ENCODE assay signal across 13 mouse cellular contexts in the genomic region with DNA sequence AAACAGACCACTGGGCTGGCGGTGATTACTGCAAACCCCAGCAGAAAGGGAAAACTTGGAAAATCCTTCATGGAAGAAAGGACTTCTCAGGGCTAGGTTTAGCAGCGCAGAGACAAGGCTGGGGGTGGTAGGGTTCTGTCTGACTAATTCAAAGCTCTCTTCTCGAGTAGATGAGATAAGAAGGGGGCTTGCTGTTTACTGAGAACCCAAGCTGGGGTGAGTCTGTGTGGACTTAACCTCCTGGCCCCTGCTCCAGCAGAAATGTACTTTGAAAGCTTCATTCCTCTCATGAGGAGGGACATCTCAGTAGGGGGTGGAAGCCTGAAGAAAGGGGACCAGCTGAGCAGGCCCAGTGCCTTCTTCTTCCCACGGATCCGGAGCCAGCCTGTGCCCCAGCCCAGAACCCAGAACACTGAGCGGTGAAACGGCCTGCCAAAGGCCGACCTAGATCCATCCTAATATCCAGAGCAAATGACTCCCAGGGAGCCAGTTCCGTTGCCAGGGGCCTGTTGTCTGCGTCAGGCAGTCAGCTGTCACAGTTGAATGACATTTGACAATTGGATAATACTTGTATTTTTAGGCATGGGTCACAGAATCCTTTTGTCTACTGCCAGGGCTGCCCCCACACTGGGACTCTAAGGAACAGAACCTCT. TPM values are rescaled to one million over a fixed set of nuclear protein-coding genes. Genes with fewer than 3 reads are reported as not detected.
DNase-seq lines count a peak whose midpoint lies in the region; ATAC-seq and TF ChIP-seq lines count a peak whose summit lies in the region.
"Had no signal": no experiment of that assay in that cellular context is flagged by ENCODE, and none has a peak within 500 bp of the region (broad histone marks: within the 10 kb centered on the region; RNA-seq: fewer than 3 reads in every experiment).

No protein-coding gene starts in this region.

- no peak for TF ChIP-seq CTCF in lung, postnatal 0 days (IDR thresholded peaks at IDR 0.05)

- 0 out of 2 replicates have a peak, but pooled peaks cover 8% of the 10 kb centered on the region for H3K9me3 ChIP-seq in hindbrain, embryonic 10.5 days
- H3K9me3 ChIP-seq in hindbrain, embryonic 13.5 days: no peaks in the 10 kb centered on the region
- H3K9me3 ChIP-seq in lung, postnatal 0 days (ENCODE audit: low read length): no peaks in the 10 kb centered on the region
- H3K9me3 ChIP-seq: embryonic facial prominence, embryonic 13.5 days had no signal

- no peaks in the 10 kb centered on the region for H3K36me3 ChIP-seq in hindbrain, embryonic 10.5 days
- no peaks in the 10 kb centered on the region for H3K36me3 ChIP-seq in hindbrain, embryonic 13.5 days
- no peaks in the 10 kb centered on the region for H3K36me3 ChIP-seq in lung, postnatal 0 days (ENCODE audit: insufficient read depth, low read length)
- H3K36me3 ChIP-seq: embryonic facial prominence, embryonic 13.5 days had no signal

- H3K4me1 ChIP-seq in hindbrain, embryonic 10.5 days (replicated peaks): peaks cover 61% of the 10 kb centered on the region
- peaks cover 25% of the 10 kb centered on the region for H3K4me1 ChIP-seq in hindbrain, embryonic 13.5 days (replicated peaks)
- H3K4me1 ChIP-seq in lung, postnatal 0 days (ENCODE audit: insufficient read depth, low read depth, low read length): no peaks in the 10 kb centered on the region

- H3K9ac ChIP-seq in hindbrain, embryonic 13.5 days: no peak overlapping the region
- H3K9ac ChIP-seq in lung, postnatal 0 days (replicated peaks; ENCODE audit: low read depth): no peak overlapping the region
- H3K9ac ChIP-seq: embryonic facial prominence, embryonic 13.5 days; liver, embryonic 14.5 days had no signal

- H3K4me3 ChIP-seq in hindbrain, embryonic 10.5 days: no peak overlapping the region
- no peak overlapping the region for H3K4me3 ChIP-seq in hindbrain, embryonic 13.5 days
- H3K4me3 ChIP-seq in lung, postnatal 0 days (ENCODE audit: low read depth, low read length): no peak overlapping the region
- H3K4me3 ChIP-seq: embryonic facial prominence, embryonic 13.5 days; heart, adult 2 months had no signal

- peak; percentile 46 for DNase-seq in hindbrain, embryonic 10.5 days (ENCODE audit: low spot score)
- DNase-seq in brain, adult 2 months (ENCODE audit: low read depth, low spot score): peak; percentile 54
- peak; percentile 43 to 54 for DNase-seq in left cerebral cortex, postnatal 10 days (ENCODE audit: extremely low spot score in 1 of 2, low spot score in 2 of 2)
- DNase-seq in lung, postnatal 0 days (ENCODE audit: low spot score): no peak
- no peak for DNase-seq in embryo, embryonic 11 days
- DNase-seq: adrenal gland, postnatal 10 days; heart, adult 2 months; thymus, postnatal 25 days had no signal

- WGBS in hindbrain, embryonic 10.5 days: 21% methylated on average over 10 of the region's 10 CpGs
- 27% methylated on average over 10 of the region's 10 CpGs for WGBS in hindbrain, embryonic 13.5 days
- 41% methylated on average over 10 of the region's 10 CpGs for WGBS in lung, postnatal 0 days

- TF ChIP-seq EP300 in lung, postnatal 0 days (IDR thresholded peaks at IDR 0.05): no peak

- intact Hi-C loops in left cerebral cortex, postnatal 10 days (cut with DNase I): no loop called here

- H3K4me2 ChIP-seq in hindbrain, embryonic 13.5 days: no peak overlapping the region
- no peak overlapping the region for H3K4me2 ChIP-seq in lung, postnatal 0 days (replicated peaks; ENCODE audit: low read depth, low read length)
- H3K4me2 ChIP-seq: embryonic facial prominence, embryonic 13.5 days had no signal

- peaks cover 55% of the 10 kb centered on the region for H3K27me3 ChIP-seq in hindbrain, embryonic 10.5 days (ENCODE audit: insufficient read depth, poor library complexity, severe bottlenecking)
- H3K27me3 ChIP-seq in hindbrain, embryonic 13.5 days: peaks cover 29% of the 10 kb centered on the region
- no peaks in the 10 kb centered on the region for H3K27me3 ChIP-seq in lung, postnatal 0 days (replicated peaks; ENCODE audit: insufficient read depth, low read length)
- H3K27me3 ChIP-seq: embryonic facial prominence, embryonic 13.5 days had no signal

- no peak for ATAC-seq in hindbrain, embryonic 13.5 days (ENCODE audit: low FRiP score)
- peak; percentile 79 for ATAC-seq in frontal cortex, adult (ENCODE audit: low TSS enrichment)
- ATAC-seq in lung, postnatal 0 days: no peak

- H3K27ac ChIP-seq in hindbrain, embryonic 10.5 days: peak overlapping the region; percentile 73
- H3K27ac ChIP-seq in hindbrain, embryonic 13.5 days: no peak overlapping the region
- no peak overlapping the region for H3K27ac ChIP-seq in lung, postnatal 0 days (ENCODE audit: low read length)
- H3K27ac ChIP-seq: embryonic facial prominence, embryonic 13.5 days; heart, adult 2 months; liver, embryonic 14.5 days had no signal

RNA-seq across cellular contexts. Expression of gene Clmn, which starts 47.5 kb away (rescaled TPM):
- 2.4 and 2.7 TPM in 2 replicates for polyA plus RNA-seq in hindbrain, embryonic 10.5 days (2016; fragmentation: Nextera tagmentation; extraction: Ambion mirVana)
- polyA plus RNA-seq in hindbrain, embryonic 13.5 days (2015; fragmentation: Nextera tagmentation; extraction: Ambion mirVana): 1.2 and 2.1 TPM in 2 replicates
- total RNA-seq in left cerebral cortex, postnatal 10 days (2021): 10 to 100 TPM; 18.1 to 24.5 TPM
- polyA plus RNA-seq in lung, postnatal 0 days (2015; fragmentation: Nextera tagmentation; extraction: Ambion mirVana): 2.0 and 2.5 TPM in 2 replicates
- total RNA-seq: megakaryocyte-erythroid progenitor cell, adult 5-6 weeks had no signal

Comparison
In these comparisons a context has a peak if more than half of its experiments do, and no peak if none do; other contexts are left out.
1. DNase-seq: peak in hindbrain, embryonic 10.5 days (single experiment), brain, adult 2 months (single experiment) and left cerebral cortex, postnatal 10 days (2 of 2); none in lung, postnatal 0 days (single experiment) and embryo, embryonic 11 days (single experiment).